Comparison of ENCODE assay signal across 8 mouse cellular contexts in the genomic region with DNA sequence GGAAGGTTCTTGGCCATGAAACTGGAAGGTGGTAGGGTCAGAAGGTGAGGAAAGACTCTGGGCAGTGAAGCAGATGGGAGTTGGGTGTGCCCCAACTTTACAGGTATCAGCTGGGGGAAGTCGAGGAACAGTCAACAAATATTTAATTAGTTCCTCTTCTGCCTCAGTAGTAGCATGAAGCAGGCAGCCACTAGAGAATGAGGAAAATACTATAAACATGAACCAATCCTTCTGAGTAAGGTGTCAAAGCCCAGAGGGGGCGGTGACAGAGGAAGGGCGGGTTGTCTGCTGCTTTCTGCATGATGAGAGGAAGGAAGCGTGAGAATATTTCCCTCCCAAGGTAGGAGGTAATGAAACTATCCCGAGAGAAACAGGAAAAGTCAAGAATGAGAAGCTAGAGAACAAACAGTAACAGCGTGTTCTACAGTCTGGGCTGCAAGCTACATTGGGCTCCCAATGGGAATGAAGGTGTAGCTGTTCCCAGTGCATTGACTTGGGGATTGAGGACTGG. TPM values are rescaled to one million over a fixed set of nuclear protein-coding genes. Genes with fewer than 3 reads are reported as not detected.
DNase-seq lines count a peak whose midpoint lies in the region; ATAC-seq and TF ChIP-seq lines count a peak whose summit lies in the region.

A gene (plus strand): TSS at position 350 of the 511 bp plus-strand sequence.

- peaks cover 17% of the 10 kb centered on the region for H3K4me1 ChIP-seq in forebrain, embryonic 16.5 days (replicated peaks; ENCODE audit: control insufficient read depth, insufficient read depth, low read length)
- H3K4me1 ChIP-seq in limb, embryonic 14.5 days (ENCODE audit: control insufficient read depth, insufficient read depth, low read length), result peaks cover 28% of the 10 kb centered on the region
- H3K4me1 ChIP-seq in midbrain, embryonic 15.5 days, result peaks cover 26% of the 10 kb centered on the region

- H3K27me3 ChIP-seq in C2C12 (ENCODE audit: control insufficient read depth, insufficient read depth, insufficient read length), result no peaks in the 10 kb centered on the region
- no peaks in the 10 kb centered on the region for H3K27me3 ChIP-seq in forebrain, embryonic 16.5 days (replicated peaks; ENCODE audit: control insufficient read depth, insufficient read depth, low read length)
- no peaks in the 10 kb centered on the region for H3K27me3 ChIP-seq in limb, embryonic 14.5 days (ENCODE audit: control insufficient read depth, insufficient read depth, low read length)
- H3K27me3 ChIP-seq in midbrain, embryonic 15.5 days (replicated peaks), result no peaks in the 10 kb centered on the region

- peaks cover 38% of the 10 kb centered on the region for H3K79me2 ChIP-seq in C2C12 (ENCODE audit: control insufficient read depth, insufficient read depth)

- WGBS in forebrain, embryonic 16.5 days, result 19% methylated on average over 6 of the region's 6 CpGs
- WGBS in limb, embryonic 14.5 days, result 21% methylated on average over 6 of the region's 6 CpGs
- 25% methylated on average over 6 of the region's 6 CpGs for WGBS in midbrain, embryonic 15.5 days

- H3K79me3 ChIP-seq in C2C12 (ENCODE audit: low read depth), result peaks cover 30% of the 10 kb centered on the region

- DNase-seq in limb, embryonic 14.5 days (ENCODE audit: low spot score), result no peak
- no peak for DNase-seq in cerebellum, adult 11 months
- no peak for DNase-seq in ovary, adult 18-20 months (ENCODE audit: low spot score)

- peak within 1 kb of the TSS; percentile 8 for H3ac ChIP-seq in C2C12 (ENCODE audit: control insufficient read depth, insufficient read length, low read depth)

- H3K9ac ChIP-seq in forebrain, embryonic 16.5 days (replicated peaks; ENCODE audit: low read depth, low read length), result peak within 1 kb of the TSS; percentile 83
- H3K9ac ChIP-seq in limb, embryonic 14.5 days (ENCODE audit: low read depth, low read length, severe bottlenecking), result peak within 1 kb of the TSS; percentile 94
- H3K9ac ChIP-seq in midbrain, embryonic 15.5 days, result peak within 1 kb of the TSS; percentile 85

- TF ChIP-seq POLR2A in limb, embryonic 14.5 days (IDR thresholded peaks at IDR 0.05; ENCODE audit: borderline replicate concordance, extremely low read depth, insufficient read depth, insufficient read length), result no peak

- no peaks in the 10 kb centered on the region for H3K36me3 ChIP-seq in C2C12 (ENCODE audit: control insufficient read depth, insufficient read depth)
- H3K36me3 ChIP-seq in forebrain, embryonic 16.5 days (ENCODE audit: control insufficient read depth, insufficient read depth), result no peaks in the 10 kb centered on the region
- no peaks in the 10 kb centered on the region for H3K36me3 ChIP-seq in limb, embryonic 14.5 days (ENCODE audit: control insufficient read depth, insufficient read depth, low read length)
- H3K36me3 ChIP-seq in midbrain, embryonic 15.5 days (replicated peaks), result no peaks in the 10 kb centered on the region

- no peak for TF ChIP-seq CTCF in C2C12 (IDR thresholded peaks at IDR 0.05; ENCODE audit: control insufficient read depth, insufficient read depth, insufficient read length)

- H3K9me3 ChIP-seq in forebrain, embryonic 16.5 days (ENCODE audit: control insufficient read depth, low read length), result no peaks in the 10 kb centered on the region
- H3K9me3 ChIP-seq in limb, embryonic 14.5 days (ENCODE audit: control insufficient read depth, low read length), result no peaks in the 10 kb centered on the region
- H3K9me3 ChIP-seq in midbrain, embryonic 15.5 days, result no peaks in the 10 kb centered on the region

- H3K4me2 ChIP-seq in forebrain, embryonic 16.5 days (ENCODE audit: low read length), result peak within 1 kb of the TSS; percentile 95
- peak within 1 kb of the TSS; percentile 60 for H3K4me2 ChIP-seq in limb, embryonic 14.5 days (replicated peaks; ENCODE audit: low read depth, low read length, severe bottlenecking)
- peak within 1 kb of the TSS; percentile 84 for H3K4me2 ChIP-seq in midbrain, embryonic 15.5 days

- H3K27ac ChIP-seq in forebrain, embryonic 16.5 days (ENCODE audit: low read length), result peak within 1 kb of the TSS; percentile 83
- H3K27ac ChIP-seq in limb, embryonic 14.5 days (replicated peaks; ENCODE audit: low read depth, low read length), result peak within 1 kb of the TSS; percentile 90
- H3K27ac ChIP-seq in midbrain, embryonic 15.5 days, result peak within 1 kb of the TSS; percentile 94

- H3K4me3 ChIP-seq in C2C12 (ENCODE audit: insufficient read depth, poor library complexity, severe bottlenecking), result peak within 1 kb of the TSS; percentile 69
- H3K4me3 ChIP-seq in forebrain, embryonic 16.5 days (replicated peaks; ENCODE audit: low read length), result peak within 1 kb of the TSS; percentile 79
- peak within 1 kb of the TSS; percentile 95 for H3K4me3 ChIP-seq in limb, embryonic 14.5 days (replicated peaks; ENCODE audit: low read length)
- peak within 1 kb of the TSS; percentile 83 for H3K4me3 ChIP-seq in midbrain, embryonic 15.5 days

- no peak for ATAC-seq in activated CD4-positive, CD25-positive, alpha-beta regulatory T cell, adult 4 months
- no peak for ATAC-seq in forebrain, embryonic 16.5 days
- no peak for ATAC-seq in inflammation-experienced regulatory T-cells, adult 6 months
- ATAC-seq in limb, embryonic 14.5 days (ENCODE audit: low FRiP score, low read depth), result no peak
- no peak for ATAC-seq in midbrain, embryonic 15.5 days (replicated peaks)

TF ChIP-seq in C2C12, 6 proteins besides CTCF, POLR2A, EP300 and RAD21:
- TF ChIP-seq FOSL1 (IDR thresholded peaks at IDR 0.05; ENCODE audit: insufficient read depth, low read length, poor library complexity, severe bottlenecking), result no peak
- TF ChIP-seq MAX (IDR thresholded peaks at IDR 0.05), result no peak
- no peak for TF ChIP-seq USF1 (IDR thresholded peaks at IDR 0.05; ENCODE audit: low read depth)
- no peak for TF ChIP-seq MYOG (IDR thresholded peaks at IDR 0.05; ENCODE audit: control insufficient read depth, extremely low read depth, insufficient read length)
- no peak for TF ChIP-seq MYOD1 (IDR thresholded peaks at IDR 0.05; ENCODE audit: control insufficient read depth, insufficient read length, low read depth)
- no peak for TF ChIP-seq CEBPB (IDR thresholded peaks at IDR 0.05; ENCODE audit: low read depth)

RNA-seq across cellular contexts. Expression of the gene that starts here (rescaled TPM):
- polyA plus RNA-seq in C2C12 (2012; fragmentation: generic; extraction: Trizol), result 9.3 TPM
- polyA plus RNA-seq in activated CD4-positive, CD25-positive, alpha-beta regulatory T cell, adult 4 months (2017; shearing (Covaris generic)), result 10 to 100 TPM; 15.2 to 26.6 TPM
- polyA plus RNA-seq in forebrain, embryonic 16.5 days (2015; fragmentation: Nextera tagmentation; extraction: Ambion mirVana), result 35.6 and 40.1 TPM in 2 replicates
- 10 to 100 TPM; 20.6 to 36.6 (median 30.0) TPM for polyA plus RNA-seq in inflammation-experienced regulatory T-cells, adult 6 months (2017; shearing (Covaris generic))
- 31.4 and 31.5 TPM in 2 replicates for polyA plus RNA-seq in limb, embryonic 14.5 days (2012; rRNA removed)
- 36.1 and 40.8 TPM in 2 replicates for polyA plus RNA-seq in limb, embryonic 14.5 days (2014; fragmentation: Nextera tagmentation; extraction: Ambion mirVana)
- polyA plus RNA-seq in midbrain, embryonic 15.5 days (2015; fragmentation: Nextera tagmentation; extraction: Ambion mirVana), result 44.2 and 47.6 TPM in 2 replicates
